Mouse (Mus musculus) olfactory bulb, adult 2 months (tissue): Measurements from ENCODE around the gene Rapgef5.

Source experiments
- CTCF ChIP-seq: fragments of 200-500 bp; IDR thresholded peaks from 2 replicates; pipeline ENCODE4 v1.5.1; 2012; ENCODE audit warnings: low read depth, mild to moderate bottlenecking, low read length, moderate library complexity; ENCODE audit not compliant: insufficient read depth
- POLR2A ChIP-seq: fragments of 200-500 bp; IDR thresholded peaks from 2 replicates; pipeline ENCODE4 v1.6.1; 2012; ENCODE audit warnings: mild to moderate bottlenecking, low read depth, low read length, moderate library complexity; ENCODE audit not compliant: insufficient read depth

- TF ChIP-seq CTCF (no peak), POLR2A (no peak)
Observed at GRCm38 (mm10) chr12:117703413-117703812, 187.1 kb downstream of the Rapgef5 start.
